Mouse (Mus musculus): ENCODE data around the gene Tor2a. TPM values are rescaled to one million over a fixed set of nuclear protein-coding genes. Genes with fewer than 3 reads are reported as not detected.

Tor2a gene
- total RNA-seq, 4 experiments from 2014 or later: 22.6 to 31.1 (median 28.5) TPM

DNA sequence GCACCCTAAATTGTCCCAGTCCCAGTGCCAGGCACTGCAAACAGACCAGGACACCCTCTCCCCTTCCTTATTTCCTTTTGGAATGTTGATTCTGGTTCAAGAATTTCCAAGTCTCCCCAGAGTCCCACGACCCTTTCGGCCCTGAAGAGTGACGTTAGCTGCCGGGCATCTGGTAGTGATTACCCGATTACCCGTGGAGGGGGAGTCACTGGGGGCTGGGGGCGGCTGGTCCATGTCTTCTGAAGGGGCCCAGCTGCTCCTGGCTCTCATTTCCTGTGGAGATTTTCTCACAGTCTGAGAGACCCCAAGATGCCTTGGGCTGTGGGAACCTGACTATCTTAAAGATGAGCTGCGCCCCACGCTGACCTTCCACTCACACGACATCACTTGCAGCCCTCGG is 26.2 kb upstream of the Tor2a start:
- DNase-seq: no peak

GRCm38 (mm10) chr2:32731911-32732310 is 25.1 kb upstream of the Tor2a start:
- DNase-seq: no peak

DNA sequence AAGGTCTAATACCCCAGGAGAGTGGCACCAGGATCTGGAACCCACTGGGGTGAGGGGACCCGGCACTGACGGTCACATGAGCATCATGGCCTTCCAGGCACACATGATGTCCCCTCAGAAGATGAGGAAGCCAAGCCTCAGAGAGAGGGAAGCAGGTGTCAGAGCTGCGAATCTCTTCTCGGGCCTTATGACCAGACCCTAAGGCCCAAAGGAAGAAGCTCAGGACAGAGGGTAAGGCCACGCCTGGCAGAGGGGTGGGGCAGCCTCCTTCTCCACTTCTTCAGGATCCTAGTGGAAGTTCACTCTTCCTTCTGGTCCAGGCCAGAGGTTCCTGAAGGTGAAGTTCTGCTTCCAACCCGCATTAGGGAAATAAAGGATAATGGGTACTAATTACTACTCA is 24.3 kb upstream of the Tor2a start:
- no peak for DNase-seq

DNA sequence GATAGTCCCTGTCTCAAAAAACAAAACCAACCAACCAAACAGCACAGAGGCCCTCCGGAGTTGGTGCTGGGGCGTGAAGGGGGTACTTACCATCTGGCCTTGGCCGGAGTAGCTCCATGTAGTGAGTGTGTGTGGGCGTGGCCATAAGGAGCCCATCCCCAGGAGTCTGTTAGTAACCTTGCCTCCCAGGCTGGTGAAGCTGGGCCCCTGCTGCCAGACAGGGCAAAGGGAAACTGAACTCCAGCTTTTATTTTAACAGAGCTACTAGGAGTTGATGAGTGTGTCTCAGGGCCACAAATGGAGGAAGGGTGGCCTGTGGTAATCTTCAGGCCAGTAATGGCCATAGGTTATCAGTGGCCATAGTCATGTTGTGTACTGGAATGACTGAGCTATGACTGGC is 22.6 kb upstream of the Tor2a start:
- DNase-seq: no peak

- DNase-seq: no peak
Observed at GRCm38 (mm10) chr2:32734933-32735332, 22.1 kb upstream of the Tor2a start.

DNA sequence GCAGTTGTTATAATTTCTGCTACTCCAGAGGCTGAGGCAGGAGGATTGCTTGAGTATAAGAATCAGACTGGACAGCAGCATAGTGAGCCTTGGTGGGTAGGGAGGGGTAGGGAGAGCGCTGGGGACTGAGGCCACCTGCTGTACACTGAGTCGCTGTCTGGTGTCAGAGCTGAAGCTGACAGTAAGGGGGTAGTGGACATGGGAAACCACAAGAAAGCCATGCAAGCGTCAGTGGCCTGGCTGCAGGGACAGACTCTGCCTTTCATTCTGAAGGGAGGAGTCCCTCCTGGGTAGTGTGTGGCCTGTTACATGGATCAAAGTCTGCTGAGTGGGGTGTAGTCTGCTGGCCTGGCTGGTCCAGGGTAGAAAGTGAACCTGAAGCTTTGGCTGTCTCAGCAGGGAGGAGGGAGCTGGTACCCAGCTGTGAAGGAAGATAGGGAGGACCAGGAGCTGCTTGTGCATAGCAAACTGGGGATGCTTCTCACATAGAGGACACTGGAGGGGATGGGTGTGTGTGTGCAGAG is 20.7 kb upstream of the Tor2a start:
- no peak for DNase-seq

DNA sequence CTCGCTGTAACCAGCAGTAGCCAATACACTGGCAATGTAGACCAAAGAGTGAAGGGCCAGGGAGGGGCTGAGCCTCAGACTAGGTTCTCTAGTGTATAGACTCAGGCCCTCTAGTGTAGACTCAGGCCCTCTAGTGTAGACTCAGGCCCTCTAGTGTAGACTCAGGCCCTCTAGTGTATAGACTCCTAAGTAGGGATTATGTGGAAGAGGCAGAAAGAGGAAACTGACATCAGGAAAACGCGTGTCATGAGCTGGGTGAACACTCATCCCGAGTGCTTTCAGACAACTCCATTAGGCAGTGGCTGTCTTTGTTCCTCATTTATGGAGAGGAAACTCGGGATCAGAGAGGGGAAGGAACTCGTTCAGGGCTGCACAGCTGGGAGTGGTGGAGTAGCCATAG is 20.0 kb upstream of the Tor2a start:
- no peak for DNase-seq

DNA sequence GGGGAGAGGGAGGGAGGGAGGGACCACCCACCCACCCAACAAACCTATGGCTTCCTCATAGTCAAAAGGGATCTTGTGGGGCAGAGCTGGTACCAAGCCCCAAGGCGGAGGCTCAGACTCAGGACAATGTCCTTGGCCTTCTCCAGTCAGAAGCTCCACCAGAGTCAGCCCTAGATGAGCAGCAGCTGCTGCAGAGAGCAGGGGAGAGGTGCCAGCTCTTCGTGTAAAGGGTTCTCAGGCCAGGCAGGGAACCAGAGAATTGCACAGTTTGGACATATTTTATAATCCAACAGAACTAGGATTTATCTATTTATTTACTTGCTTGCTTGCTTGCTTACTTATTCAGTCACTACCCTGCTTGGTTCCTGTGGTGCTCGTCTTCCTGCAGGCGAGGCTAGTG is 17.7 kb upstream of the Tor2a start:
- no peak for DNase-seq

DNA sequence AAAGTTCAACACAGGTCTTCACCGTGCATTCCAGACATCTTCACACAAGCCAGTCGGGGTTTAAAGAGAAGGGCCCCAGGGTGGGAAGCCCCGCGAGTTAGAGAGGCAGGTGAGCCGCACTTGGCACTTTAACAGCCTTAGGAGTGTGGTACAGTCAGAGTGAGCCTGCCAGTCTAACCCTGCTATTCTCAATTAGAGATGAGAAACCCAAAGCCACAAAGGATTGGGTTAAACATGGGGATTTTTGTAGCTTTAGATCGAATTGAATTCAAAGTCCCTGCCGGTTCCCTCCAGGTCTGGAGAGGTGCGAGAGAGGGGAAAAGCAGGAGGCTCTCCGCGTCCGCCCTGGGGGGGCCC is 16.1 kb upstream of the Tor2a start, which contains the start of gene 6330409D20Rik:
6330409D20Rik (minus strand) TSS at position 101 of the 357 bp plus-strand sequence.
- no peak for DNase-seq

DNA sequence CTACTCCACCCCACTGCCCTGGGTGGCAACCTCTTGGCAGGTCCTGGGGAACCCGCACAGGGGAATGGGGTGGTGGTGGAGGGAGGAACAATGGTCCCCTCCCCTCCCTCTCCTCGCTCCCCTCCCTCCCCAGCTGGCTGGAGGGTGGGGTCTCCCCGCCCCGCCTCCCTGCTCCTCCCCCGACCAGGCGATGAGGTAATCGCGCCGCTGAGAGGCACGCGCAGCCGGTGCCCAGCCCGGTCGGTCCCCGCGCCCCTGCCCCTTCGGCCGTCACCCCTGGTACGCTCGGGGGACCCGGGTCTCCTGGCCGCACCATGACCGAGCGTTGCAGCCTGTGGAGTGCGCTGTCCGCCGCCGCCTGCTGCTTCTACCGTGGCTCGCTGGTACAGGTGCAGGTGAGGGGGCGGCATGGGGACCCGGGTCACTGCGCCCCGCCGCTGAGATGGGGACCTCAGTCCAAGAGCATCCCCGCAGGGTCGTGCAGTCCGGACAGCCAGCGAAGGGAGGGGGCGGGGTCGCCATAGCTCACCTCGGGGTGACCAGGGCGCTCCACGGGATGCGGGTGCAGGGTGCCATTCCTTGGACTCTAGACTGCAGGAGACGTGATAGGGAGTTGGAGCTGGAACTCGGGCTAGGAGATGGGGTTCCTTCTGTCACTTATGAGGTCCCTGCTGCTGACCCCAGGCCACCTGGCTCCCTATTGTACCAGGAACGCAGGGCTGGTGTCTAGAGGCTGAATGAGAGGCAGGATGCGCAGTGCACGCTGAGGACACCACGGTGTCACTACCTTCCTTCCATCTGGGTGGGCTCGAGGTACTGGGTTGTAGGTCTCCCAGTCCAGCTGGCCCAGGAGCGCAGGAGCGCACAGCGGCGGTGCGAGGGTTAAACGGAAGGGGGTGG is 15.5 kb upstream of the Tor2a start:
- DNase-seq: no peak

GRCm38 (mm10) chr2:32742173-32742531 is 14.9 kb upstream of the Tor2a start:
- DNase-seq: no peak

DNA sequence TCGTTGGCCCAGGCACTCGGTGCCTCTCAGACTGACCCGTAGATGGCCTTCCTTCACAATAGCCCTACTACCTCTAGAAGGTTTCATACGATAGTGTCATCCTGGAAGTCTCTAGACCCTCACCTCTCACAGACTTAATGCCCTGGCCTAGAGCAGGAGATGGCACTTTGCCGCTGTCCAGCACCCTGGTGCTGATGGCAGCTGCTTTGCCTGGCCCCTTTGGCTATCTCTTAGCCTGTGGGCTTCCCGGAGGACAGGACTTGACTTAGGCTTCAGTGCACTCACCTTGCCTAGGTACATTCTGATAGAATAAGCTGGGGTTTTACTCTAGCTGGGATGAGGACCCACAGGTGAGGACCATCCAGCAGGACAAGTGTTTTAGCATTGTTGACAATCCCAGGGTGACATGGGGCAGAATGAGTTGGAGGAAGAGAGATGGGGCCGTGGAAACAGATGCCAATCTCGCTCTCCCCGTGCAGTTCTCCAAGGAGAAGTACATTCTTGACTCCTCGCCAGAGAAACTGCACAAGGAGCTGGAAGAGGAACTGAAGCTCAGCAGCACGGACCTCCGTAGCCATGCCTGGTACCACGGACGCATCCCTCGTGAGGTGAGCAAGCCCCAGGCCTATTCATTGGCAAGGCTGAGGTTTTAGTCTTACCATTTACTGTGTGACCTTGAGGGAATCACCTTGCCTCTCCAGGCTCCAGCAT is 12.6 kb upstream of the Tor2a start:
- no peak for DNase-seq

- DNase-seq: no peak
Observed at GRCm38 (mm10) chr2:32749082-32749481, 8.0 kb upstream of the Tor2a start.

DNA sequence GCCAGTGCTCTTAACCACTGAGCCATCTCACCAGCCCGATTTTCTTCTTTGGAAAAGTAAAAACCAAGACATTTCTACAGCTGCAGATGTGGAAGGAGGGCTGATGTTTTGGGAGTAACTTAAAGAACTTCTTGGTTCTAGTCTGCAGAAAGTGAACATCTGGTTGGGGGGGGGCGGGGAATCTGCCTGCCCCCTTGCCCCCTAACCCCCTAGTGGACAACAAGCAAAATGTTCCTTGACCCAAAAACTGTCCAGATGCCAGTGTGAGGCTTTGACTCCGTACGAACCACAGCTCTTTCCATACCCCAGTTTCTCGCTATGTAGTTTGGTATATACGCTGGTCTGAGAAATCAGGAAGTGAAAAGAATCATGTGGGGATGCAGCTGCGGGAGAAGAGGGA is 6.8 kb upstream of the Tor2a start:
- no peak for DNase-seq

GRCm38 (mm10) chr2:32750887-32751664 is 6.0 kb upstream of the Tor2a start:
- DNase-seq: peak; percentile 70

- DNase-seq: no peak
Observed at GRCm38 (mm10) chr2:32751665-32752033, 5.4 kb upstream of the Tor2a start.

DNA sequence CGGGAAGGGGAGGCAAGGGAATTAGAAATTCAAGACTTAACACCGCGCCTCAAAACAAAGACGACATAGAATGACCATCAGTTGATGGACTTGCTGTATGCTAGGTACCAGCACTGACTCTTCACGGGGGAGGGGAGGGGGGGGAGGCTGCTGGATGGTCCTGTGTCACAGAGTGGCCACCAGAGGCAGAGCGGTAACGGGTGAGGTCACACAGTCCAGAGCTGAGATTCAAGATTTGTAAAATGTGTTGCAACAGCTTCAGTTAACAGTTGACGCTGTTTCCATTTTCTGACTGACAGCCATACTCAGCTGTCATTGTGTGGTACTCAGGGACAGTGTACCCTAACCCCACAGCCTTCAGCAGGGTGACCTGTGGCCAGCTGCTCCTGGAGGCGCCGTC is 4.9 kb upstream of the Tor2a start:
- DNase-seq: no peak

GRCm38 (mm10) chr2:32756674-32757055 is 369 bp upstream of the Tor2a start:
- DNase-seq: no peak

GRCm38 (mm10) chr2:32758503-32758902 is 1.5 kb downstream of the Tor2a start:
- no peak for DNase-seq

- DNase-seq: no peak
Observed at GRCm38 (mm10) chr2:32759001-32759400, 2.0 kb downstream of the Tor2a start.

DNA sequence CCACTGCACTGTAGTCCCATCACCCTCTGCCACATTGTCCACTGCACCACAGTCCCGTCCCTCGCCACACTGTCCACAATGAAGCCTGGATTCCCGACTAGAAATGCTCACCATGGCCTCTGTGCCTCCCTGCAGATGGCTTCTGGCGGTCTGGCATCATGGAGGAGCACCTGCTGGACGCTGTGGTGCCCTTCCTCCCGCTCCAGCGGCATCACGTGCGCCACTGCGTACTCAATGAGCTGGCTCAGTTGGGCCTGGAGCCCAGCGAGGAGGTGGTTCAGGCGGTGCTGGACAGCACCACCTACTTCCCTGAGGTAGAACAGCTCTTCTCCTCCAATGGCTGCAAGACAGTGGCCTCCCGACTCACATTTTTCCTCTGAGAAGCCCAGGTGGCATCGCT is 4.3 kb downstream of the Tor2a start:
- DNase-seq: no peak

DNA sequence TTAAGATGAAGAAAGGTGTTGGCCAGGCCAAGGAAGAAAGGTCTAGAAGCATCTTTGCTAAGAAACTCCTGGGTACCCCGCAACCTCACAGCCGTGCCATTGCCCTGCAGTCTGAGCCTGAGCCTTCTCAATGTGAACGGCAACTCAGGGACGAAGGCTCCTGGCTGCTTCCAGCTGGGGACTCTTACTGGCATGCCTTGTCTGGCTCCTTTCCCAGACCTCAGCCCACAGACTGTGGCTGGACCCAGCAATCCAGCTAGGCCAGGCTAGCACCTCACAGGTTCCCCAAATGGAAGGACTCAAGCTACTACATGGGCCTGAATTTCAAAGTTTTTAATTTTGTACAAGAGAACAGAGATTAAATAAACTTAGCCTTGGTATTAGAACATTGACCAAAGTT is 4.8 kb downstream of the Tor2a start:
- no peak for DNase-seq

- DNase-seq: no peak
Observed at GRCm38 (mm10) chr2:32763353-32763752, 6.3 kb downstream of the Tor2a start.
